Mouse (Mus musculus): Measurements from ENCODE around the gene Brd3os. TPM values are rescaled to one million over a fixed set of nuclear protein-coding genes. Genes with fewer than 3 reads are reported as not detected.

Brd3os gene
- 15.1 and 16.3 TPM in 2 replicates for polyA plus RNA-seq (2014; fragmentation: Nextera tagmentation; extraction: Ambion mirVana)

DNA sequence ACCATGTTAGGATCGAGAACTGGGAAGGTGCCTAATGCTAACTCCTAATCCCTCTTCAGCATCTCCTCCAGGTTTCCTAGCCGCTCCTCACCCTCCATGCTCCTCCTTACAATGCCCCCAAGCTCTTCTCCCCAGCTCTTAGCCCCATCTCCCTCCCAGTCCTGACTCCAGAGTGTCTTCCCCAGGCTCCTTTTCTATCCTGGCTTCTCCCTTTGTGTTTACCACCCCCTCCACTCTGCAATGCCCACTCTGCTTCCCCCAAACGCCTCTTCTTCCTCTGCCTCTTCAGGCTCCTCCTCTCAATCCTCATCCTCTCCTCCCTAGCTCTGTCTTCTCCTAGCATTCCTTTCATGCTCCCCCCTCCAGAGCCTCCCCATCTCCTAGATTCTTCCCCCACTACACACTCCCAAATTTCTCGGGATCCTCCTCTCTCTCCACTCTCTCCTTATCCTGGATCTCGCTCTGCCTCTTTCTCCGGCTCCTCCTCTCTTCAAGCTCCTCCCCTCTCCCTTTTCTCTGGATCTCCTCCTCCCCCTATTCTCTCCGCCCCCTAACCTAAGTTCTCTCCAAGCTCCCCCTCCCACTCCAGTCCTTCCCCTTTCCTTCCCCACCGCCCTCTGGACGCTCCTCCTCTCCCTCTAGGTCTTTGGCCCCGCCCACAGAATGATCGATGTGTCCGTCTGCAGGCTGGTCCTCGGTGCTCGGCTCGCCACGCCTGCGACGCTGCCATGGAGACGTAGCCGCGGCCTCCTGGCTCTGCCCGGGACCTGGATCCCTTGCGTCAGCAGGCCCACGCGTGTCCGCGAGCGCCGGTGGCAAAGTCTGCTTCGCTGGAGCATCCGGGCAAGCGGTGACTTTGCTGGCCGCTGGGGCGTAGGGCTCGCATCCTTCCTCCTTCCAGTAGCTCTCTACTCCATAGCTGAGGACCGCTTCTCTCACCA, at the start of gene Brd3os:
Gene Brd3os (plus strand): TSS at position 558 of the 941 bp plus-strand sequence.
- no peaks in the 10 kb centered on the region for H3K27me3 ChIP-seq (ENCODE audit: control insufficient read depth, insufficient read depth, low read length)
- 0 out of 2 replicates have a peak within 1 kb of the TSS, but pooled peaks have one; percentile 40 for H3K27ac ChIP-seq (ENCODE audit: low read depth, low read length)
- H3K4me1 ChIP-seq (ENCODE audit: control insufficient read depth, insufficient read depth, low read length): peaks cover 10% of the 10 kb centered on the region
- H3K36me3 ChIP-seq (ENCODE audit: control insufficient read depth, insufficient read depth, low read length): peaks cover 5% of the 10 kb centered on the region; the same call in 1 of the 2 replicates
- ATAC-seq (ENCODE audit: low FRiP score) (peak; percentile 90), DNase-seq (ENCODE audit: low spot score, missing footprints) (peak; percentile 100)
- H3K4me2 ChIP-seq: peak within 1 kb of the TSS; percentile 89
- H3K4me3 ChIP-seq (ENCODE audit: low read depth, low read length): peak within 1 kb of the TSS; percentile 66
- no peaks in the 10 kb centered on the region for H3K9me3 ChIP-seq (ENCODE audit: control insufficient read depth, low read length)
- WGBS: under 1% methylated on average over 36 of the region's 36 CpGs
- H3K9ac ChIP-seq (ENCODE audit: low read length): peak within 1 kb of the TSS; percentile 86

DNA sequence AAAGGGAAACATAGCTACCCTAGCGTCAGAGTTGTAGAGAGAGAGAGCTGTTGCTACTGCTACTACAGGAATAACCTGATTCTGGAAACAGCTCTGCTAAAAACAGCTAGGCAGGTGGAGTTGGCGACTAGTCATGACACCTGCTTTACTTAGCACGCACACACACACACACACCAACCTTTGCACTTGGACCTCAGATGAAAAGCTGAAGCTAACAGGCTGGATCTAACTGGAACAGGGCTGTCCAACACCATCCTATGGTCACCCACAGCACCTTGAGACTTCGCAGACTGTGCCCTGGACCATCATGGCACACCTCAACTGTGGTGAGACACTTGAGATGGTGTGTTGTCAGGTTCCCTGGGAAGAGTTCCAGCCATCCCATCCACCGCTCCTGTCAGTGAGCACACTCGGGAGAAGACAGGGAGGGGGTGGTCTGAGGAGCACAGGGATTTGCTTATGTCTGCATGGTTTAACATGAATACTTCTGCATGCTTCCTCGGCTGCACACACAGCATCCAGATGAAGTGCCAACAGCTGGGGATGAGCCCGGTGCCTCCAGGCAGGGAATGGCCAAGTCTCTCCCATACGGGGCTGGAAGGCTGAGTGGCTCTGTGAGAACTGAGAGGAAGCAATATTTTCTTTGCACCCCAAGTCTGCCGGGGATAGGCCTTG, 47.8 kb upstream of the Brd3os start:
- Histone ChIP-seq H3K27ac (ENCODE audit: low read depth, low read length) (no peak overlapping the region), H3K9me3 (ENCODE audit: control insufficient read depth, low read length) (no peaks in the 10 kb centered on the region), H3K27me3 (ENCODE audit: control insufficient read depth, insufficient read depth, low read length) (no peaks in the 10 kb centered on the region), H3K4me2 (no peak overlapping the region), H3K4me1 (ENCODE audit: control insufficient read depth, insufficient read depth, low read length) (peaks cover 58% of the 10 kb centered on the region), H3K9ac (ENCODE audit: low read length) (no peak overlapping the region), H3K36me3 (ENCODE audit: control insufficient read depth, insufficient read depth, low read length) (no peaks in the 10 kb centered on the region), H3K4me3 (ENCODE audit: low read depth, low read length) (no peak overlapping the region)
- no peak for ATAC-seq (ENCODE audit: low FRiP score)
- WGBS: 64% methylated on average over 10 of the region's 10 CpGs
- no peak for DNase-seq (ENCODE audit: low spot score, missing footprints)

DNA sequence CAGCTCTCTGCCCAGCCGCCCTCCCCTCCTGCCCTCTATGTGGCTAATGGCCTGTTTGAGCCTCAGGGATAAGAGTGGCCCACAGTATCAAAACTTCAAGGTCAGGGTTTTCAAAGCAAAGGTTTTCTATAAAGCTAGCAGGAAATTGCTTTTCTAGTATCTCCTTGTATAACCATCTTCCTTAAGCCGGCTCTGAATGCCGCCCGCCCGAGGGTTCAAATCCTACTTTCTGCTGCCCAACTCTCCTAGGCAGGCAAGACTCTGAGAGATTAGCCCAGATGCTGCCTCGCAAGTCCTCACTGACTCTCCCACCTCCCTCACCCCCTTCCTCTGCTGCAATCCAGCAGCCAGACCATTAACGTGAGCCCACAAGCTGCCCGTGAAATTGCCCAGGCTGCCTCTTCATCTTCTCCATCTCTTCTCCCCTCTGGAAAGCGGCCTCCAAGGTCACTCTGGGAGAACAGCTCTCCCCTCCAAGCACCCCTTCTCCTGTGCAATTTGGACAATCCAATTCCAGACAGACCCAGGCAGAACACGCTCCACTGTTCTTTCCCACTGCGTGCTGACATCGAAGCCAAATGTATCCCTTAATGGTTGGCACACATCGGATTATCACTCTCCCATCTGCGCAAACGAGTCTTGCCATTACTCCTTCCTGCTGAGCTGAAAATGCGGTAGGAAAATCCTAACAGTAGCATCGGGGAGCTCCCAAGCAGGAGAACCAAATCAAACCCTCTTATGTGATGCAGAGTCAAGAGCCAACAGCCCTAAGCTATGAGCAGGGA, 45.3 kb upstream of the Brd3os start:
- no peak overlapping the region for H3K9ac ChIP-seq (ENCODE audit: low read length)
- ATAC-seq (ENCODE audit: low FRiP score): no peak
- H3K27me3 ChIP-seq (ENCODE audit: control insufficient read depth, insufficient read depth, low read length): no peaks in the 10 kb centered on the region
- no peak overlapping the region for H3K27ac ChIP-seq (ENCODE audit: low read depth, low read length)
- H3K4me2 ChIP-seq: no peak overlapping the region
- DNase-seq (ENCODE audit: low spot score, missing footprints): no peak
- no peak overlapping the region for H3K4me3 ChIP-seq (ENCODE audit: low read depth, low read length)
- peaks cover 35% of the 10 kb centered on the region for H3K4me1 ChIP-seq (ENCODE audit: control insufficient read depth, insufficient read depth, low read length)
- H3K36me3 ChIP-seq (ENCODE audit: control insufficient read depth, insufficient read depth, low read length): no peaks in the 10 kb centered on the region
- H3K9me3 ChIP-seq (ENCODE audit: control insufficient read depth, low read length): peaks cover 3% of the 10 kb centered on the region; the same call in 1 of the 2 replicates
- 63% methylated on average over 17 of the region's 17 CpGs for WGBS

DNA sequence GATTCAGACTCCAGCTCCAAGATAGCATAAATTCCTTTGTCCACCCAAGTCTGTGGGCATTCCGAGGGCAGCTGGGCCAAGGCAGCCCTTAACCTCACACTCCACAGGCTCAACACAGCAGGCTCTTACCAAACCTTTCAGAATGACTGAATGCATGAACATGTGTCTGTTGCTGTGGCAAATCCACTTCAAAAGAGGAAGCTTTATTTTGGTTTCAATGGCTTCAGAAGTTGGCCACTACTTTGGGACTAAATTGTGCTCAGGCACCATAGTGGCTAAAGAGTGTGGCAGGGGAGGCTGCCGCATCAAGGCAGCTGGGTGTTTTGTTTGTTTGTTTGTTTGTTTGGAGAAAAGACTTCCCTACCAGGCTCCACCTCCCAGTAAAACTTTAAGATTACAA, 42.0 kb upstream of the Brd3os start:
- Histone ChIP-seq H3K4me3 (ENCODE audit: low read depth, low read length) (no peak overlapping the region), H3K4me2 (no peak overlapping the region), H3K27ac (ENCODE audit: low read depth, low read length) (no peak overlapping the region), H3K9me3 (ENCODE audit: control insufficient read depth, low read length) (peaks cover 3% of the 10 kb centered on the region; the same call in 1 of the 2 replicates), H3K9ac (ENCODE audit: low read length) (no peak overlapping the region), H3K4me1 (ENCODE audit: control insufficient read depth, insufficient read depth, low read length) (peaks cover 20% of the 10 kb centered on the region), H3K36me3 (ENCODE audit: control insufficient read depth, insufficient read depth, low read length) (no peaks in the 10 kb centered on the region), H3K27me3 (ENCODE audit: control insufficient read depth, insufficient read depth, low read length) (no peaks in the 10 kb centered on the region)
- 98% methylated on average over 2 of the region's 2 CpGs for WGBS
- ATAC-seq (ENCODE audit: low FRiP score) (no peak), DNase-seq (ENCODE audit: low spot score, missing footprints) (no peak)

DNA sequence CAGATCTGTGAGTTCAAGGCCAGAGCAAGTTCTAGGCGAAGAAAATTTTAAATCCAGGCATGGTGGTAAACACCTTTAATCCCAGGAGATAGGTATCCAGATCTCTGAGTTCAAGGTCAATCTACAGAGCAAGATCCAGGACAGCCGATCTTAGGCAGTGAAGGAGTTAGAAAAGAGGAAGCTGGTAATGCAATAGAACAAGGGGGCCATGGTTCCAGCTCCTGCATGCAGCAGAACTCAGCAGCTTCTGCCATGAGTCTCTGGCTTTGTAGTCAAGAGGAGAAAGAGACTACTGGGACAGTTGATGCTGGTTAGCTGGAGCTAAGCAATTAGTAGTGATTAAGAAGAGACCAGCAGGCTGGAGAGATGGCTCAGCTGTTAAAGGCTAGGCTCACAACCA, 40.6 kb upstream of the Brd3os start:
- Histone ChIP-seq H3K4me2 (no peak overlapping the region), H3K4me3 (ENCODE audit: low read depth, low read length) (no peak overlapping the region), H3K36me3 (ENCODE audit: control insufficient read depth, insufficient read depth, low read length) (no peaks in the 10 kb centered on the region), H3K27ac (ENCODE audit: low read depth, low read length) (no peak overlapping the region), H3K4me1 (ENCODE audit: control insufficient read depth, insufficient read depth, low read length) (peaks cover 8% of the 10 kb centered on the region), H3K9me3 (ENCODE audit: control insufficient read depth, low read length) (peaks cover 3% of the 10 kb centered on the region; the same call in 1 of the 2 replicates), H3K9ac (ENCODE audit: low read length) (no peak overlapping the region), H3K27me3 (ENCODE audit: control insufficient read depth, insufficient read depth, low read length) (no peaks in the 10 kb centered on the region)
- DNase-seq (ENCODE audit: low spot score, missing footprints): no peak
- ATAC-seq (ENCODE audit: low FRiP score): no peak
- 94% methylated on average over 2 of the region's 2 CpGs for WGBS

DNA sequence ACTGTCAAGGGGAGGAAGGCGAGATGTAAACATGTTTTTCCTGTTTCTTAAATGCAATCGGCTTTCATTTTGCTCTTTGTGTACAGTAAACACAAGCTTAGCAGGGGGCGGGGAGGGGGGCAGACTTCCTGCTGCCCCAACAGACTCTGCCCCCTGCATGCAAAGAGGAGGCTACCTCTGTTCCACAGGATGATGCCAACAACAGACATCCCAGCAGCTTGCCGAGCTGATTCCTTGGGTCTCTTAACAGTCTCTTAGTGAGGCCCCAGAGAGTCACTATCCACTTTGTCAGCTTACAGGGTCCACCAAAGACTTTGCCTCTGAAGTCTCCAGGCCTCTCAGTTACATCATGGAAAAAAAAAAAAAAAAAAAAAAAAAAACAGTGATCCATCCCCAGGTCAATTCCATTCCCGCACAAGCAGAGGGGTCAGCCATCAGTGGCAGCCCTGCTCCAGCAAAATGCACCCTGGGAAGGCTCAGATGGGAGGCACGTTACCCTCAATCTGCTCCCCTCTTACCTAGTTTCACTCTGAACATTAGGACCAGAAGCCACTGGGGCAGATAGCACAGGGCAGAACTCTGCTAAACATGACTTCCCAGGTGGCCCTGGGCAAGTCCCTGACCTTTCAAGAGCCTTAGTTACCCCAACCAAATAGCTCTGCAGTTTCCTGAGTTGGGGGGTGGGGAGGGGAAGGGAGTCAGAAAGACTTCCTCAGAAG, 37.6 kb upstream of the Brd3os start:
- WGBS: 62% methylated on average over 6 of the region's 6 CpGs
- peaks cover 5% of the 10 kb centered on the region for H3K4me1 ChIP-seq (ENCODE audit: control insufficient read depth, insufficient read depth, low read length)
- DNase-seq (ENCODE audit: low spot score, missing footprints) (no peak), ATAC-seq (ENCODE audit: low FRiP score) (no peak)
- no peak overlapping the region for H3K4me2 ChIP-seq
- H3K9me3 ChIP-seq (ENCODE audit: control insufficient read depth, low read length): peaks cover 3% of the 10 kb centered on the region; the same call in 1 of the 2 replicates
- no peak overlapping the region for H3K27ac ChIP-seq (ENCODE audit: low read depth, low read length)
- H3K9ac ChIP-seq (ENCODE audit: low read length): no peak overlapping the region
- H3K27me3 ChIP-seq (ENCODE audit: control insufficient read depth, insufficient read depth, low read length): no peaks in the 10 kb centered on the region
- H3K36me3 ChIP-seq (ENCODE audit: control insufficient read depth, insufficient read depth, low read length): no peaks in the 10 kb centered on the region
- H3K4me3 ChIP-seq (ENCODE audit: low read depth, low read length): no peak overlapping the region

DNA sequence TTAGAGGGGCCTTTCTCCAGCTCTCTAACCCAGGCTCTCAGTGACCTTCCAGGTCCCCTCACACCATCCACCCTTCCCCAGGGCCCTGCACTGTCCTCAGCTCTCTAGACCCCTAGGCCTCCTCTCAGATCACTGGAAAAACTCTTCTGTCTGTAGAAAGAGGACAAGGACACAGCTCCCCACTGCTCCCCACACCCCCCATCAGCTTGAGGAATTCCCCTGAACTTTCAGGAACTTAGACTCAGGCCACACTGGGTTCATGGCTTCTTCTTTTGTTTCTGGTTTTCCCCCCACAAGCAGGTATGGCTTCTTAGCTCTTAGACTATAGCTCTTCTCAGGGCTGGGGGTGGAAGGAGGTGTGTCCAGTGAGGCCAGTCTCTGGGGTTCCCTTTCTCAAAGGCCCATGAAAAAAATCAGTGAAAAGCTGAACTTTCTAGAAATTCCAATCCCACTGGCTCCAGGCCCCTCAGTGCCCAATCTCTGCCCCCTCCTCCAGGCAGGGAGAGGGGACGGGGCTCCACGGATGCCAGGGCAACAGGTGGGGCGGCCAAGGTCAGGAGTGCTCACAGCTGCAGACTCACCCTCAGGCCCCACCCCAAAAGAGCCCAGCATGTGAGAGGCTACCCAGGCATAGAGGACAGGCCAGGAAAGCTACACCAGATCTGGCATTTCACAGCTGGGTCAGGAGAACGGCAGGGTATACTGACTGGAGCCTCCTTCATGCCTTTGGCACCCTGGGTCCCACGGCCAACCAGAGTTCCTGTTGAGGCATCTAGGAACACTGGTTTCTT, 36.8 kb upstream of the Brd3os start:
- ATAC-seq (ENCODE audit: low FRiP score) (no peak), DNase-seq (ENCODE audit: low spot score, missing footprints) (no peak)
- H3K4me2 ChIP-seq: no peak overlapping the region
- WGBS: 59% methylated on average over 5 of the region's 5 CpGs
- H3K9me3 ChIP-seq (ENCODE audit: control insufficient read depth, low read length): no peaks in the 10 kb centered on the region
- H3K4me3 ChIP-seq (ENCODE audit: low read depth, low read length): no peak overlapping the region
- peaks cover 5% of the 10 kb centered on the region for H3K4me1 ChIP-seq (ENCODE audit: control insufficient read depth, insufficient read depth, low read length)
- H3K36me3 ChIP-seq (ENCODE audit: control insufficient read depth, insufficient read depth, low read length): no peaks in the 10 kb centered on the region
- no peak overlapping the region for H3K9ac ChIP-seq (ENCODE audit: low read length)
- no peaks in the 10 kb centered on the region for H3K27me3 ChIP-seq (ENCODE audit: control insufficient read depth, insufficient read depth, low read length)
- no peak overlapping the region for H3K27ac ChIP-seq (ENCODE audit: low read depth, low read length)

DNA sequence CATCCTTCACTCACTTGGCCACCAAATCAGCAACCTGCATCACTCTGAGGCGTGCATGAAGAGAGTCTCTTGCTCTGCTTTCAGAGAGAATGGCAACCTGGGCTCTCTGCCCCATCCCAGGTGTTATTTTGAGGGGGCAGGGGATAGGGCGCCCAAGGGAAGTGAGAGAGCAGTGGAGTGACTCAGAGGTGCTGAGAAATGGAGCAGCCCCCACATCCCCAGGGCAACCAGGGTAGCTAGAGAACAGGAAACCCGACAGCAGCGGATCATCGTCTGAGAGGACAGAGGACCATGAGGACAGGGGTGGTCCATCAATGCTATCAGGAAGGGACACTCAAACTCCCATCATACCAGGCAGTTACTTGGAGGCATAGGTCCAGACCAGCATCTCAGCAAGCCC, 35.2 kb upstream of the Brd3os start:
- ATAC-seq (ENCODE audit: low FRiP score) (no peak), DNase-seq (ENCODE audit: low spot score, missing footprints) (no peak)
- Histone ChIP-seq H3K36me3 (ENCODE audit: control insufficient read depth, insufficient read depth, low read length) (no peaks in the 10 kb centered on the region), H3K4me2 (no peak overlapping the region), H3K4me1 (ENCODE audit: control insufficient read depth, insufficient read depth, low read length) (peaks cover 17% of the 10 kb centered on the region), H3K4me3 (ENCODE audit: low read depth, low read length) (no peak overlapping the region), H3K27me3 (ENCODE audit: control insufficient read depth, insufficient read depth, low read length) (no peaks in the 10 kb centered on the region), H3K9me3 (ENCODE audit: control insufficient read depth, low read length) (no peaks in the 10 kb centered on the region), H3K27ac (ENCODE audit: low read depth, low read length) (no peak overlapping the region), H3K9ac (ENCODE audit: low read length) (no peak overlapping the region)
- WGBS: 95% methylated on average over 5 of the region's 5 CpGs

All from midbrain, embryonic 11.5 days (tissue).